ENCODE assay signal across 24 mouse cellular contexts in the genomic region with DNA sequence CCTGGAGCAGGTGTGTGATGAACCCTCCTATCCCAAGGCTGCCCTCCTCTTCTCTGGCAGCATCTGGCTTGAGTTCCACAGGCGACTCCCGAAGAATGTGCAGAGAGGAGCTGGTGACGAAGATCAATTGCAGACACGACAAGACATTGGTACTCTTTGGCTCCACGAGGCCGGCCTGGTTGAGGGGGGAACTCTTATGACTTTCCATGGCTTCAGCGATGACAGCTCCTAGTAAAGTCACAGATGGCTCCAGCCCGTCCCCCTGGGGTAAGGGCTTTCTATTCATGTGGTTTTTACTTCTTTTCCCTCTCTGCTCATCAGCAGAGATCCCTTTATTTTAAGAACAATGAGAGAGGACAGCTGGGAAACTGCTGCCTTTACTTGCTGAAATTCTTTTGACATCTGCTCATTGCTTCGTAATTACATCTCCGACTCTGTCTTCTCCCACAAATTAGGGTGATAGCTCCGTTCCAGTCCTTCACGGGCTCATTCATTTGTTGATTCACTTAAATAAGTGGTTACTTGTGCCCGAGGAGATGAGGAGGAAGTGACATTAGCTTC.
A peak's percentile ranks its signal among the peaks of the same experiment; 100 is the strongest.
DNase-seq lines count a peak whose midpoint lies in the region; ATAC-seq lines count a peak whose summit lies in the region.
"Had no signal": no experiment of that assay in that cellular context is flagged by ENCODE, and none has a peak within 500 bp of the region (broad histone marks: within the 10 kb centered on the region; RNA-seq: fewer than 3 reads in every experiment).

No protein-coding gene starts in this region.

- H3K9ac ChIP-seq in embryonic facial prominence, embryonic 14.5 days (ENCODE audit: low read depth, low read length): no peak overlapping the region
- H3K9ac ChIP-seq in hindbrain, embryonic 12.5 days: no peak overlapping the region
- no peak overlapping the region for H3K9ac ChIP-seq in forebrain, embryonic 16.5 days (replicated peaks; ENCODE audit: low read depth, low read length)
- H3K9ac ChIP-seq: hindbrain, embryonic 13.5 days; limb, embryonic 15.5 days; liver, embryonic 14.5 days; lung, embryonic 14.5 days; midbrain, embryonic 13.5 days; neural tube, embryonic 12.5 days had no signal

- peaks cover 21% of the 10 kb centered on the region for H3K4me1 ChIP-seq in embryonic facial prominence, embryonic 14.5 days (ENCODE audit: control insufficient read depth, insufficient read depth, low read length)
- peaks cover 42% of the 10 kb centered on the region for H3K4me1 ChIP-seq in embryonic facial prominence, embryonic 10.5 days
- peaks cover 32% of the 10 kb centered on the region for H3K4me1 ChIP-seq in hindbrain, embryonic 10.5 days (replicated peaks)
- peaks cover 8% of the 10 kb centered on the region; the same call in 1 of the 2 replicates for H3K4me1 ChIP-seq in hindbrain, embryonic 12.5 days
- peaks cover 13% of the 10 kb centered on the region; the same call in 1 of the 2 replicates for H3K4me1 ChIP-seq in forebrain, embryonic 16.5 days (replicated peaks; ENCODE audit: control insufficient read depth, insufficient read depth, low read length)

- 0 out of 2 replicates have a peak, but pooled peaks cover 3% of the 10 kb centered on the region for H3K27me3 ChIP-seq in embryonic facial prominence, embryonic 14.5 days (replicated peaks; ENCODE audit: control insufficient read depth, insufficient read depth, low read length)
- peaks cover 10% of the 10 kb centered on the region for H3K27me3 ChIP-seq in embryonic facial prominence, embryonic 10.5 days (replicated peaks; ENCODE audit: low read depth, poor library complexity, severe bottlenecking)
- 0 out of 2 replicates have a peak, but pooled peaks cover 9% of the 10 kb centered on the region for H3K27me3 ChIP-seq in hindbrain, embryonic 10.5 days (ENCODE audit: insufficient read depth, poor library complexity, severe bottlenecking)
- H3K27me3 ChIP-seq in hindbrain, embryonic 12.5 days: no peaks in the 10 kb centered on the region
- H3K27me3 ChIP-seq in forebrain, embryonic 16.5 days (replicated peaks; ENCODE audit: control insufficient read depth, insufficient read depth, low read length): no peaks in the 10 kb centered on the region
- H3K27me3 ChIP-seq: neural tube, embryonic 12.5 days had no signal

- 28% methylated on average over 13 of the region's 13 CpGs for WGBS in embryonic facial prominence, embryonic 14.5 days
- 54% methylated on average over 13 of the region's 13 CpGs for WGBS in embryonic facial prominence, embryonic 10.5 days
- WGBS in hindbrain, embryonic 10.5 days: 41% methylated on average over 13 of the region's 13 CpGs
- WGBS in hindbrain, embryonic 12.5 days: 36% methylated on average over 13 of the region's 13 CpGs
- 51% methylated on average over 13 of the region's 13 CpGs for WGBS in forebrain, embryonic 16.5 days

- peak; percentile 50 for DNase-seq in embryonic facial prominence, embryonic 14.5 days (ENCODE audit: low spot score)
- no peak for DNase-seq in embryonic facial prominence, embryonic 10.5 days (ENCODE audit: low spot score)
- DNase-seq in hindbrain, embryonic 10.5 days (ENCODE audit: low spot score): peak; percentile 18
- DNase-seq in retina, postnatal 1 day: peak; percentile 49
- no peak for DNase-seq in urinary bladder, adult 2 months (ENCODE audit: low spot score)
- DNase-seq in natural killer cell, adult 2 months (ENCODE audit: low spot score in 2 of 2): no peak
- DNase-seq: adrenal gland, postnatal 36 days; cerebellum, adult 18-20 months; cerebellum, postnatal 14 days; gastrocnemius, adult 2 months; kidney, adult 18-20 months; lung, embryonic 14.5 days; thymus, adult 2 months had no signal

- no peaks in the 10 kb centered on the region for H3K9me3 ChIP-seq in embryonic facial prominence, embryonic 14.5 days (ENCODE audit: control insufficient read depth, low read length)
- no peaks in the 10 kb centered on the region for H3K9me3 ChIP-seq in embryonic facial prominence, embryonic 10.5 days
- no peaks in the 10 kb centered on the region for H3K9me3 ChIP-seq in hindbrain, embryonic 10.5 days
- H3K9me3 ChIP-seq in hindbrain, embryonic 12.5 days (replicated peaks): no peaks in the 10 kb centered on the region
- no peaks in the 10 kb centered on the region for H3K9me3 ChIP-seq in forebrain, embryonic 16.5 days (ENCODE audit: control insufficient read depth, low read length)
- H3K9me3 ChIP-seq: hindbrain, embryonic 13.5 days; limb, embryonic 15.5 days; midbrain, embryonic 13.5 days; neural tube, embryonic 12.5 days had no signal

- no peak for ATAC-seq in embryonic facial prominence, embryonic 14.5 days (ENCODE audit: low read depth)
- no peak for ATAC-seq in hindbrain, embryonic 12.5 days (ENCODE audit: low FRiP score)
- ATAC-seq in forebrain, embryonic 16.5 days: no peak; the same call in 1 of the 2 replicates
- ATAC-seq: inflammation-experienced regulatory T-cells, adult 6 months; midbrain, embryonic 13.5 days had no signal

- no peaks in the 10 kb centered on the region for H3K36me3 ChIP-seq in embryonic facial prominence, embryonic 14.5 days (ENCODE audit: control insufficient read depth, insufficient read depth, low read length)
- H3K36me3 ChIP-seq in embryonic facial prominence, embryonic 10.5 days (replicated peaks): no peaks in the 10 kb centered on the region
- no peaks in the 10 kb centered on the region for H3K36me3 ChIP-seq in hindbrain, embryonic 10.5 days
- H3K36me3 ChIP-seq in hindbrain, embryonic 12.5 days: no peaks in the 10 kb centered on the region
- H3K36me3 ChIP-seq in forebrain, embryonic 16.5 days (ENCODE audit: control insufficient read depth, insufficient read depth): no peaks in the 10 kb centered on the region
- H3K36me3 ChIP-seq: hindbrain, embryonic 13.5 days; limb, embryonic 15.5 days; midbrain, embryonic 13.5 days; neural tube, embryonic 12.5 days had no signal

- H3K4me2 ChIP-seq in embryonic facial prominence, embryonic 14.5 days (ENCODE audit: low read depth, low read length): no peak overlapping the region
- H3K4me2 ChIP-seq in hindbrain, embryonic 12.5 days (replicated peaks): no peak overlapping the region
- no peak overlapping the region for H3K4me2 ChIP-seq in forebrain, embryonic 16.5 days (ENCODE audit: low read length)
- H3K4me2 ChIP-seq: hindbrain, embryonic 13.5 days; limb, embryonic 15.5 days; lung, embryonic 14.5 days; midbrain, embryonic 13.5 days; neural tube, embryonic 12.5 days had no signal

- no peak overlapping the region for H3K27ac ChIP-seq in embryonic facial prominence, embryonic 14.5 days (replicated peaks; ENCODE audit: low read depth, low read length)
- no peak overlapping the region for H3K27ac ChIP-seq in embryonic facial prominence, embryonic 10.5 days (replicated peaks)
- H3K27ac ChIP-seq in hindbrain, embryonic 10.5 days: peak overlapping the region; percentile 59; the same call in 1 of the 2 replicates
- no peak overlapping the region for H3K27ac ChIP-seq in hindbrain, embryonic 12.5 days
- 0 out of 2 replicates have a peak overlapping the region, but pooled peaks have one; percentile 4 for H3K27ac ChIP-seq in forebrain, embryonic 16.5 days (ENCODE audit: low read length)
- H3K27ac ChIP-seq: gastrocnemius, adult 2 months; hindbrain, embryonic 13.5 days; kidney, postnatal 0 days; left cerebral cortex, adult 2 months; limb, embryonic 15.5 days; liver, embryonic 14.5 days; midbrain, embryonic 13.5 days; neural tube, embryonic 12.5 days; stomach, postnatal 0 days had no signal

- H3K4me3 ChIP-seq in embryonic facial prominence, embryonic 14.5 days (ENCODE audit: low read depth, low read length): no peak overlapping the region
- no peak overlapping the region for H3K4me3 ChIP-seq in embryonic facial prominence, embryonic 10.5 days
- H3K4me3 ChIP-seq in hindbrain, embryonic 10.5 days: no peak overlapping the region
- no peak overlapping the region for H3K4me3 ChIP-seq in hindbrain, embryonic 12.5 days
- no peak overlapping the region for H3K4me3 ChIP-seq in forebrain, embryonic 16.5 days (replicated peaks; ENCODE audit: low read length)
- H3K4me3 ChIP-seq: gastrocnemius, adult 2 months; hindbrain, embryonic 13.5 days; left cerebral cortex, adult 2 months; limb, embryonic 15.5 days; midbrain, embryonic 13.5 days; neural tube, embryonic 12.5 days had no signal

Comparison
In these comparisons a context has a peak if more than half of its experiments do, and no peak if none do; other contexts are left out.
1. DNase-seq: peak in embryonic facial prominence, embryonic 14.5 days (single experiment), hindbrain, embryonic 10.5 days (single experiment) and retina, postnatal 1 day (single experiment); none in embryonic facial prominence, embryonic 10.5 days (single experiment), urinary bladder, adult 2 months (single experiment) and natural killer cell, adult 2 months (0 of 2).
2. H3K27ac ChIP-seq: peak in hindbrain, embryonic 10.5 days (single experiment) and forebrain, embryonic 16.5 days (single experiment); none in embryonic facial prominence, embryonic 14.5 days (single experiment), embryonic facial prominence, embryonic 10.5 days (single experiment) and hindbrain, embryonic 12.5 days (single experiment).